Mouse (Mus musculus) spleen, postnatal 4 days (tissue): ENCODE data around the gene Crip2.
A peak's percentile ranks its signal among the peaks of the same experiment; 100 is the strongest.

Source experiments
- DNase-seq, 2 experiments: peaks; one replicate each; pipeline ENCODE4 v3.0.0; 2022; ENCODE audit warnings: low spot score in 2 of 2

Crip2 gene

GRCm38 (mm10) chr12:113184945-113185344 is 44.9 kb downstream of the Crip2 start:
- peak in 1 of 2 experiments; percentile 60 for DNase-seq

- DNase-seq = peak in 1 of 2 experiments; percentile 65
Observed at GRCm38 (mm10) chr12:113185442-113186291, 45.6 kb downstream of the Crip2 start, which contains the start of gene Tmem121. TSS of gene Tmem121 (plus strand) at chr12:113185930.

DNA sequence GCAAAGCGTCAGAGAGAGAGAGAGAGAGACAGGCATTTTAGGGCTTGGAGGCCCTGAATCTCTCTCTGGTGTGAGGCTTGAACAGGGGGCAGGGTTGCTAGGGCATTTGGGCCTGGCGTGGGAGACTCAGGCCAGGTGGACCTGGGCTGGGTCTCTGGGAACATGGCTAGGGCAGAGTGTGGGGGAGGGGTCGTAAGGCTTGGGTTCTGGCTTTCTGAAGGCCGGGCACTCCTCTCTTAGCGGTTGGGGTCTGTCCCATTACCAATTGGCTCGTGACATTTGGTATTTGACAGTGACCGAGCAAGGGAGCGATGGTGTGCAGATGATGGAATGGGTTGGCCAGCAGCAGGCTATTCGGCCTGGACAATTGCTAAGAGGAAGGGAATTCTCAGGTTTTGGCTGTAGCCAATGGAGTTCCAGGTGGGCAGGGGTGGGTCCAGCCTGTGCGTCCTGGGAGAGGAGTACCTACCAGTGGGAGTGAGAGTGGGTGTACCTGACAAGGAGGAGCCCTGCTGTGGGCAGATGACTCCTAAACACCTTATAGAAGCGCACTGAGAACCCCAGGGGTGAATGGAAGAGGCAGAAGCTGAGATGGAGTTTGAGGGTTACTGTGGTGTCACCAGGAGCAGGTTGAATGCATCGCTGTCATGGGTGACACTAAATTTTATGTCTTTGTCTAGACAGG is 46.4 kb downstream of the Crip2 start:
- DNase-seq = peak in 1 of 2 experiments; percentile 61

GRCm38 (mm10) chr12:113187011-113187375 is 47.0 kb downstream of the Crip2 start:
- peak in 1 of 2 experiments; percentile 56 for DNase-seq

DNA sequence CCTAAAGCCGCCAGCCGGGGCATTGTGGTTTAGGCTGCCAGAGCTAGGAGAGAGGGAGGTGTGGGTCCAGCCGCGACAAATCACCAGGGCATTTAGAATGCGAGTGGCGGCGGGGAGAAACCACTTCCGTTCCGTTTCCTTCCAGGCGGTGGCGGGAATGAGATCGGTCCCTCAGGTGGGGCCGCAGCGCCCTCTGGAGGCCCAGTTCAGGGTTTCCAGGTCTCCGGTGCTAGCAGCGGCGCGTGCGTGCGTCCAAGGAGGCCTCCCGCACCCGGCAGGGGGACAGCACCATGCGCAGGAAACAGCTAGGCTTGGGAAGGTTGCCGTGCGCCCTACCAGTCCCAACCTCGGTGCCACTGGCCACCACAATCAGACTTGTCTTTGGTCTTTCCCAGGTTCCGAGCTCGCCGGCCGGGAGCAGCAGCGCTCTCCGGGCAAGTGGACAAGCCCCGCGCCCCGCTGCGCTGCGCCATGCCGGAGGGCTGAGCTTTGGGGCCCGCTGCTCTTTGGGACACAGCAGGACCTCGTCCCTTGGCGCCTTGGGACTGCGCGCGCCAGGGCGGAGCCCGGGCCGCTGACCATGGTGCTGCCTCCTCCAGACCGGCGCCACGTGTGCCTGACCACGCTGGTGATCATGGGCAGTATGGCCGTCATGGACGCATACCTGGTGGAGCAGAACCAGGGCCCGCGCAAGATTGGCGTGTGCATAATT is 47.7 kb downstream of the Crip2 start:
- DNase-seq = peak; percentile 77 to 90

GRCm38 (mm10) chr12:113188349-113189055 is 48.5 kb downstream of the Crip2 start:
- DNase-seq = no peak

DNA sequence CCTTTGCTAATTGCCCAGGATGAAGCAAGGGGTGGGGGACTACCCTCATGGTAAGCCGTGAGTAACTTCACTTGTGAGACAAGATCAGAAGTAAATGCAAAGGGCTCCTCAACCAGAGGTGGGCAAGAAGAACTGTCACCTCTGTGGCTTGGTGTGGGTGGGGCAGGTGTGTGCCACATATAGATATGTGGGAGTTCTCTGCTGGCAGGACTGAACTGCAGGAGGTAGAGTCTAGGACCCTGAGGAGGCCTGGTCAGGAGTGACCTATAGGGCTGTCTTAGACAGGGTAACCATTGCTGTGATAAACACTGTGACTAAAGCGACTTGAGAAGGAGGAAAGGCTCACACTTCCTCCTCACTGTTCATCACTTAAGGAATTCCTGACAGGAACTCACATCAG is 53.4 kb downstream of the Crip2 start:
- DNase-seq = peak in 1 of 2 experiments; percentile 50
